Mouse (Mus musculus): ENCODE data around the gene Gm9639. TPM values are rescaled to one million over a fixed set of nuclear protein-coding genes. Genes with fewer than 3 reads are reported as not detected.
A peak's percentile ranks its signal among the peaks of the same experiment; 100 is the strongest.
"Not testable (repeated sequence)": the region's sequence is repeated elsewhere in the genome, so short reads cannot be mapped to it uniquely, and the experiment has no call there.

Gm9639 gene
- polyA plus RNA-seq, 1 experiment from 2014 or later: not detected

- no peak for DNase-seq (ENCODE audit: low spot score)
- Histone ChIP-seq H3K9me3 (ENCODE audit: control insufficient read depth, low read length) (no peaks in the 10 kb centered on the region), H3K9ac (ENCODE audit: low read depth, low read length) (no peak overlapping the region), H3K4me3 (ENCODE audit: low read depth, low read length) (no peak overlapping the region), H3K4me2 (replicated peaks; ENCODE audit: low read depth, low read length) (no peak overlapping the region), H3K4me1 (replicated peaks; ENCODE audit: control insufficient read depth, insufficient read depth, low read length) (no peaks in the 10 kb centered on the region), H3K36me3 (ENCODE audit: control insufficient read depth, insufficient read depth, low read length) (no peaks in the 10 kb centered on the region), H3K27ac (ENCODE audit: low read depth, low read length) (no peak overlapping the region), H3K27me3 (ENCODE audit: control insufficient read depth, insufficient read depth, low read length) (no peaks in the 10 kb centered on the region)
- 89% methylated on average over 3 of the region's 3 CpGs for WGBS
- ATAC-seq (ENCODE audit: low FRiP score): no peak
These were observed 9.2 kb upstream of the Gm9639 start for GRCm38 (mm10) chr10:77804095-77804494.

DNA sequence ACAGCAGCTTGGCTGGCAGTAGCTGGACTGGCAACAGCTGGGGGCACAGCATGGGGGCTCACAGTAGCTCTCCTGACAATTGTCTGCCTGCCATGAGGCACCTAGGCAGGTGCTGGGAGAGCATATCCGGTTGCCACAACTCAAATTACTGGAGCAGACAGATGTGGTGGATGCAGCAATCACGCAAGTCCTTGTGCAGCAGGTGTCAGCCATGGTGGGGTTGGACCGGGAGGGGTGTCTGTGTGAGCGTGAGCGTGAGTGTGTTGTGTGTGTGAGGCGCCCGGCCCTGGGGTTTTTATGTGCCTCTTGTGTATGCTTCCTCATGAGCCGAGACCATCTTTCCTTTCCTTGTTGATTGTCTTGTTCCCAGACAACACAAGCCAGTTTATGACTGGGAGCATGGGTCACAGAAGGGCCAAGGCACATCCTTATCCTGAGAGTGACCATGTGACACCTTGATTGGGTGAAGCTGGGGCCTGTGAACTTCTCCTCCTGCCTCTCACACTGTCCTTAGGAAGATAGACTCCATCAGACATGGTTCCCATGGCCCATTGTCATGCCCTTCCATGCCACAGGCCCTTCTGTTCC, 4.1 kb upstream of the Gm9639 start, which contains the start of gene Gm19668:
Gm19668 (minus strand) TSS at position 213 of the 588 bp plus-strand sequence.
- no peaks in the 10 kb centered on the region for H3K27me3 ChIP-seq (ENCODE audit: control insufficient read depth, insufficient read depth, low read length)
- DNase-seq (ENCODE audit: low spot score): no peak
- H3K9me3 ChIP-seq (ENCODE audit: control insufficient read depth, low read length): no peaks in the 10 kb centered on the region
- H3K9ac ChIP-seq (ENCODE audit: low read depth, low read length): no peak within 1 kb of the TSS
- no peaks in the 10 kb centered on the region for H3K36me3 ChIP-seq (ENCODE audit: control insufficient read depth, insufficient read depth, low read length)
- H3K27ac ChIP-seq (ENCODE audit: low read depth, low read length): 0 out of 2 replicates have a peak within 1 kb of the TSS, but pooled peaks have one; percentile 9
- H3K4me2 ChIP-seq (replicated peaks; ENCODE audit: low read depth, low read length): no peak within 1 kb of the TSS
- H3K4me1 ChIP-seq (replicated peaks; ENCODE audit: control insufficient read depth, insufficient read depth, low read length): no peaks in the 10 kb centered on the region
- WGBS: 56% methylated on average over 8 of the region's 8 CpGs
- no peak for ATAC-seq (ENCODE audit: low FRiP score)
- H3K4me3 ChIP-seq (ENCODE audit: low read depth, low read length): no peak within 1 kb of the TSS

DNA sequence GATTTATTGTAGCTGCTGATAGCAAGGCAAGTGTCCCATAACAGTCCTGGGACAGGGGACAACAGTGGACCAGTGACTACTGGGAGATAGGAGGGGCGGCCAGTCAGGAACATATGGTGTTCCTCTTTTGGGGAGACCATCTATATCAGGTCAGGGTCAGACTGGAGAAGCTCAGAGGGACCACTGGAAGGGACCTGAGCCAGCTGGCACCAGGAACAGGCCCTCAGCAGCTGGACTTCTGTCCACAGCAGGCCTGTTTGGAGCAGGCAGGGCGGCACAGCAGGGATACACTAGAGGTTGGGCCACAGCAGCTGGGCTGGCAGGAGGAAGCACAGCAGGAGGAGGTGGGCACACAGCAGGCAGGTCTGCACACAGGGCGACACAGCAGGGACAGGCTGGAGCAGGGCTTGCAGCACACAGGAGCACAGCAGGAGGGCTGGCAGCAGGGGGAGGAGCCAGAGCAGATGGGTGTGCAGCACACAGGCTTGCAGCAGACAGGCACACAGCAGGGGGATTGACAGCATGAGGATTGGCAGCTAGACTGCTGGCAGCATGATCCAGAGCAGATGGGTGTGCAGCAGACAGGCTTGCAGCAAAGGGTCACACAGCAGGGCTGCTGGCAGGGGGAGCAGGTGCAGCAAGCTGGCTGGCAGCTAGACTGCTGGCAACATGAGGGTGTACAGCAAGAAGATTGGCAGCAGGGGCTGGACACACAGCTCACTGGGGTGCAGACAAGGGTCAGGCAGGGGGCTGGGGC, 3.5 kb upstream of the Gm9639 start:
- 0 out of 2 replicates have a peak overlapping the region, but pooled peaks have one; percentile 9 for H3K27ac ChIP-seq (ENCODE audit: low read depth, low read length)

DNA sequence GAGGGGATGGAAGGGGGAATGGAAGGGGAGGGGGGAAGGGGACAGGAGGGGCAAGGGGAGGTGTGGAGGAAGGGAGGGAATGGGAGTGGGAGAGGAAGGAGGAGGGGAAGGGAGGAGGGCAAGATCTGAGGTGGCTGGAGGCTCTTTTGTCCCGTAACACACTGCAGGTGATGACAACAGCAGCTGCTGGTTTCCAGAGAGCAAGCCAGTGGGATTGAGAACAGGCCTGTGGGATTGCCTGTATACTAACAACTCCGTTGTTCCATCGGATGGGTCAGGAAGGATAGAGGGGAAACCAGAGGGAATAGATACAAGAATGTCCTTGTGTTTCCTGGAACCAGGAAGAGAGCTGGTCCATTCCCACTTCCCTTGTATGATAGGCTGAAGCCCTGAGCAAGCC, 2.8 kb upstream of the Gm9639 start:
- Histone ChIP-seq H3K4me1 (replicated peaks; ENCODE audit: control insufficient read depth, insufficient read depth, low read length) (no peaks in the 10 kb centered on the region), H3K27ac (ENCODE audit: low read depth, low read length) (0 out of 2 replicates have a peak overlapping the region, but pooled peaks have one; percentile 0), H3K4me2 (replicated peaks; ENCODE audit: low read depth, low read length) (no peak overlapping the region), H3K9ac (ENCODE audit: low read depth, low read length) (no peak overlapping the region), H3K4me3 (ENCODE audit: low read depth, low read length) (no peak overlapping the region), H3K9me3 (ENCODE audit: control insufficient read depth, low read length) (no peaks in the 10 kb centered on the region), H3K27me3 (ENCODE audit: control insufficient read depth, insufficient read depth, low read length) (no peaks in the 10 kb centered on the region), H3K36me3 (ENCODE audit: control insufficient read depth, insufficient read depth, low read length) (no peaks in the 10 kb centered on the region)
- WGBS: 14% methylated on average over 3 of the region's 3 CpGs
- no peak for ATAC-seq (ENCODE audit: low FRiP score)
- no peak for DNase-seq (ENCODE audit: low spot score)

More for the DNA sequence above, 3.5 kb upstream of the Gm9639 start:
- H3K36me3 ChIP-seq (ENCODE audit: control insufficient read depth, insufficient read depth, low read length); DNase-seq (ENCODE audit: low spot score); H3K4me3 ChIP-seq (ENCODE audit: low read depth, low read length); H3K4me1 ChIP-seq (replicated peaks; ENCODE audit: control insufficient read depth, insufficient read depth, low read length); H3K9me3 ChIP-seq (ENCODE audit: control insufficient read depth, low read length); H3K27me3 ChIP-seq (ENCODE audit: control insufficient read depth, insufficient read depth, low read length); H3K4me2 ChIP-seq (replicated peaks; ENCODE audit: low read depth, low read length); H3K9ac ChIP-seq (ENCODE audit: low read depth, low read length): not testable (repeated sequence)
- WGBS: 39% methylated on average over 2 of the region's 3 CpGs
- ATAC-seq (ENCODE audit: low FRiP score): peak; percentile 17; the same call in 1 of the 2 replicates

DNA sequence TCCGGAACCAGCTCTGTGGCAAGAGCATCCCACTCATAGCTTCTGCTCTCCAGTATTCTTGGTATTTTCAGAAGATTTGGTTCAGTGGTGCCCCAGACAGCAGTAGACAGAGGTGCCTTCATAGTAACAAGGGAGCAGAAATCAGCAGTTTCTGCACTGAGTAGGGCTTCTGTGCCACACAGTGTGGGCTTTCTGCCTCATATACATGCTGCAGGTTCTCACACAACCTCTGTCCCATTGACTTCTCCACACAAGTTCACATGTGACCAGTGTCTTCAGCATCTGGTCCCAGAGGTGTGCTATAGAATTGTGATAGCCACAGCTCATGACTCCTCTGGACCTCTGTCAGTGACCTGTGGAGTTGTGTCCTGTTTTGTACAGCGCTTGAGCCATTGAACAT, 6.3 kb downstream of the Gm9639 start:
- no peak overlapping the region for H3K4me3 ChIP-seq (ENCODE audit: low read depth, low read length)
- no peaks in the 10 kb centered on the region for H3K27me3 ChIP-seq (ENCODE audit: control insufficient read depth, insufficient read depth, low read length)
- H3K9me3 ChIP-seq (ENCODE audit: control insufficient read depth, low read length): no peaks in the 10 kb centered on the region
- H3K4me1 ChIP-seq (replicated peaks; ENCODE audit: control insufficient read depth, insufficient read depth, low read length): no peaks in the 10 kb centered on the region
- H3K36me3 ChIP-seq (ENCODE audit: control insufficient read depth, insufficient read depth, low read length): no peaks in the 10 kb centered on the region
- no peak overlapping the region for H3K4me2 ChIP-seq (replicated peaks; ENCODE audit: low read depth, low read length)
- 89% methylated on average over 2 of the region's 2 CpGs for WGBS
- no peak overlapping the region for H3K27ac ChIP-seq (ENCODE audit: low read depth, low read length)
- DNase-seq (ENCODE audit: low spot score) (no peak), ATAC-seq (ENCODE audit: low FRiP score) (no peak)
- H3K9ac ChIP-seq (ENCODE audit: low read depth, low read length): no peak overlapping the region

DNA sequence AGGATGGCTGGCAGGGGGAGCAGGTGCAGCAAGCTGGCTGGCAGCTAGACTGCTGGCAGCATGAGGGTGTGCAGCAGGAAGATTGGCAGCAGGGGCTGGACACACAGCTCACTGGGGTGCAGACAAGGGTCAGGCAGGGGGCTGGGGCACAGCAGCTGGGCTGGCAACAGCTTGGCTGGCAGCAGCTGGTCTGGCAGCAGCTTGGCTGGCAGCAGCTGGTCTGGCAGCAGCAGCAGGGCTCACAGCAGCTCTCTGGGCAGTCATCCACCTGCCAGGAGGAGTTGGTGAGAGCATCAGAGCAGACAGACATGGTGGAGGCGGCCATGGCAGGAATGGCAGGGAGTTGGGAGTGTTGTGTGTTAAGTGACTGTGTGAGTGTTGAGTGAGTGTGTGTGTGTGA, 7.0 kb downstream of the Gm9639 start, which contains the start of gene Gm7137:
Gm7137 (minus strand) TSS at position 325 of the 400 bp plus-strand sequence.
- H3K36me3 ChIP-seq (ENCODE audit: control insufficient read depth, insufficient read depth, low read length); H3K9ac ChIP-seq (ENCODE audit: low read depth, low read length); H3K27me3 ChIP-seq (ENCODE audit: control insufficient read depth, insufficient read depth, low read length); H3K4me2 ChIP-seq (replicated peaks; ENCODE audit: low read depth, low read length); H3K27ac ChIP-seq (ENCODE audit: low read depth, low read length); H3K4me3 ChIP-seq (ENCODE audit: low read depth, low read length); H3K4me1 ChIP-seq (replicated peaks; ENCODE audit: control insufficient read depth, insufficient read depth, low read length); H3K9me3 ChIP-seq (ENCODE audit: control insufficient read depth, low read length); ATAC-seq (ENCODE audit: low FRiP score); DNase-seq (ENCODE audit: low spot score): not testable (repeated sequence)
- WGBS: no CpG with 5 or more reads among the region's 1 CpGs

DNA sequence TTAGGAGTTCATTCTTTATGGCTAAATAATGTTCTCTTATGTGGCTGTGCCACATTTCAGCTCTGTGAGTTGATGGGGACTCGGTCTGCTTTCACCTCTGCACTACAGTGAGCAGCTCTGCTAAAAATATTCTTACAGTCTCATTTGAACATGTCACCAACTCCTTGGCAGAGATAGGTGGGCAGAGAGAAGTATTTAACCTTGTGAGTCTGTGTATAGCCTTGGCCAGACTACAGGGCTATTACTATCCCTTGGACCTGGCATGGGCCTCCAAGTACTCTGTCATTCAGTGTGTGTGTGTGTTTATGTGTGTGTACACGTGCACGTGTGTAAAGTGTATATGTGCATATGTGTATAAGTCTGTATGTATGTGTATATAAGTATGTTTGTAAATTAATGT, 11.5 kb downstream of the Gm9639 start:
- not testable (repeated sequence) for ATAC-seq (ENCODE audit: low FRiP score); H3K4me2 ChIP-seq (replicated peaks; ENCODE audit: low read depth, low read length); H3K36me3 ChIP-seq (ENCODE audit: control insufficient read depth, insufficient read depth, low read length); H3K9ac ChIP-seq (ENCODE audit: low read depth, low read length); DNase-seq (ENCODE audit: low spot score); H3K9me3 ChIP-seq (ENCODE audit: control insufficient read depth, low read length); H3K4me3 ChIP-seq (ENCODE audit: low read depth, low read length); H3K27me3 ChIP-seq (ENCODE audit: control insufficient read depth, insufficient read depth, low read length); H3K4me1 ChIP-seq (replicated peaks; ENCODE audit: control insufficient read depth, insufficient read depth, low read length); H3K27ac ChIP-seq (ENCODE audit: low read depth, low read length)
- WGBS: 82% methylated on average over 1 of the region's 3 CpGs

- not testable (repeated sequence) for H3K36me3 ChIP-seq (ENCODE audit: control insufficient read depth, insufficient read depth, low read length); H3K4me3 ChIP-seq (ENCODE audit: low read depth, low read length); ATAC-seq (ENCODE audit: low FRiP score); H3K27ac ChIP-seq (ENCODE audit: low read depth, low read length); H3K4me2 ChIP-seq (replicated peaks; ENCODE audit: low read depth, low read length); H3K9me3 ChIP-seq (ENCODE audit: control insufficient read depth, low read length); H3K4me1 ChIP-seq (replicated peaks; ENCODE audit: control insufficient read depth, insufficient read depth, low read length); DNase-seq (ENCODE audit: low spot score); H3K27me3 ChIP-seq (ENCODE audit: control insufficient read depth, insufficient read depth, low read length); H3K9ac ChIP-seq (ENCODE audit: low read depth, low read length)
- WGBS: 57% methylated on average over 1 of the region's 1 CpGs
These were observed 12.4 kb downstream of the Gm9639 start, which contains the start of gene Gm3250 for GRCm38 (mm10) chr10:77782442-77782841. Gm3250 (minus strand) TSS chr10:77782542.

DNA sequence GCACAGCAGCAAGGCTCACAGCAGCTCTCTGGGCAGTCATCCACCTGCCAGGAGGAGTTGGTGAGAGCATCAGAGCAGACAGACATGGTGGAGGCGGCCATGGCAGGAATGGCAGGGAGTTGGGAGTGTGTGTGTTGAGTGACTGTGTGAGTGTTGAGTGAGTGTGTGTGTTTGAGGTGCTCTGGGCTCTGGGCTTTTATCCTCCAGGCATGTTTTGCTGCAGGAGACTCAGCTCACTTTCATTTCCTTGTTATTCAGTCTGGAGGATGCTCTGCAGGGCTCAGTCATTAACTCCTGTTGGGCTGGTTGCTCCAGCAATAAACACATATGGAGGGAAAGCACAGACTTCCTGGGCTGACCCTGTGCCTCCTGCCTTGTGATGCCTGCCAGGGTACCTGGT, 18.0 kb downstream of the Gm9639 start, which contains the start of gene Gm7138:
Gm7138 (minus strand) TSS at position 101 of the 400 bp plus-strand sequence.
- WGBS: 50% methylated on average over 1 of the region's 1 CpGs
- H3K27ac ChIP-seq (ENCODE audit: low read depth, low read length); H3K36me3 ChIP-seq (ENCODE audit: control insufficient read depth, insufficient read depth, low read length); ATAC-seq (ENCODE audit: low FRiP score); H3K4me1 ChIP-seq (replicated peaks; ENCODE audit: control insufficient read depth, insufficient read depth, low read length); H3K9ac ChIP-seq (ENCODE audit: low read depth, low read length); H3K4me3 ChIP-seq (ENCODE audit: low read depth, low read length); H3K9me3 ChIP-seq (ENCODE audit: control insufficient read depth, low read length); H3K4me2 ChIP-seq (replicated peaks; ENCODE audit: low read depth, low read length); DNase-seq (ENCODE audit: low spot score); H3K27me3 ChIP-seq (ENCODE audit: control insufficient read depth, insufficient read depth, low read length): not testable (repeated sequence)

All from hindbrain, embryonic 11.5 days (tissue).